Mouse (Mus musculus) E14TG2a.4 (cell line): ENCODE data around the gene Bmyc.

ENCODE experiments used
- CTCF ChIP-seq: conservative IDR thresholded peaks from 2 replicates; pipeline ENCODE4 v1.5.1; 2014; ENCODE audit warnings: low read length
- NANOG ChIP-seq: IDR thresholded peaks from 2 replicates; pipeline ENCODE4 v1.6.1; 2014; ENCODE audit warnings: borderline replicate concordance, low read length, mixed read lengths
- POU5F1 ChIP-seq: IDR thresholded peaks from 2 replicates; pipeline ENCODE4 v1.6.1; 2014; ENCODE audit warnings: low read length, borderline replicate concordance

DNA sequence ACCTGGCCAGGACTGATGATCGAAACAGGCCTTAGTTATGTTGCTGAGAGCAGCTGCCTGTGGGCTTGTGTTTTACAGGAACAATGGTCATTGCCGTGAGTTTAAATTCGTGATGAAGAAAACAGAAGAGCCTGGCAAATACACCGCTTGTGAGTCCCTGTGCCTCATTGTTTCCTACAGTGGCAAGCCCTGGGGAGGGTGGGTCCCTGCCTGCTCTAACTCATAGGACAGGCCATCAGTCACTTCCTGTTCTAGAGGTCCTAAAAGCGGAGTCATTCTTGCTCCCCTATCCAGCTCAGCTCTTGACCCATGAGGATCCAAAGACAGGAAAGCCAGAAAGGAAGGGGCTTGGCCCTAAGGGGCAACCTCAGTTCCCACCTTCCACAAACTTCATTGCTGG is 5.5 kb upstream of the Bmyc start:
- TF ChIP-seq CTCF = no peak
- no peak for TF ChIP-seq POU5F1
- TF ChIP-seq NANOG = no peak
